Mouse (Mus musculus) testis, adult 2 months (tissue): Measurements from ENCODE around the gene Gramd1a.

ENCODE experiments used
- CTCF ChIP-seq: fragments of 200-500 bp; IDR thresholded peaks from 2 replicates; pipeline ENCODE4 v1.5.1; 2012; ENCODE audit warnings: low read depth, mild to moderate bottlenecking, inconsistent platforms, low read length, moderate library complexity; ENCODE audit not compliant: control insufficient read depth, insufficient read depth, insufficient replicate concordance
- POLR2A ChIP-seq: fragments of 200-500 bp; IDR thresholded peaks from 2 replicates; pipeline ENCODE4 v1.6.1; 2012; ENCODE audit warnings: low read depth, mild to moderate bottlenecking, inconsistent platforms, low read length, moderate library complexity; ENCODE audit not compliant: control insufficient read depth

GRCm38 (mm10) chr7:31119556-31119955 lies 36.1 kb downstream of the Gramd1a start:
- TF ChIP-seq CTCF: no peak
- TF ChIP-seq POLR2A: no peak
